Mouse (Mus musculus) lung, adult 2 months (tissue): Measurements from ENCODE around the gene Mrpl55.

Experiments
- CTCF ChIP-seq: fragments of 200-500 bp; IDR thresholded peaks from 2 replicates; pipeline ENCODE4 v1.5.1; 2011; ENCODE audit warnings: mild to moderate bottlenecking, low read length, control low read depth; ENCODE audit not compliant: insufficient read depth
- POLR2A ChIP-seq: fragments of 200-500 bp; IDR thresholded peaks from 2 replicates; pipeline ENCODE4 v1.6.1; 2011; ENCODE audit warnings: low read depth, mild to moderate bottlenecking, control low read depth, low read length, borderline replicate concordance; ENCODE audit errors: extremely low read depth

DNA sequence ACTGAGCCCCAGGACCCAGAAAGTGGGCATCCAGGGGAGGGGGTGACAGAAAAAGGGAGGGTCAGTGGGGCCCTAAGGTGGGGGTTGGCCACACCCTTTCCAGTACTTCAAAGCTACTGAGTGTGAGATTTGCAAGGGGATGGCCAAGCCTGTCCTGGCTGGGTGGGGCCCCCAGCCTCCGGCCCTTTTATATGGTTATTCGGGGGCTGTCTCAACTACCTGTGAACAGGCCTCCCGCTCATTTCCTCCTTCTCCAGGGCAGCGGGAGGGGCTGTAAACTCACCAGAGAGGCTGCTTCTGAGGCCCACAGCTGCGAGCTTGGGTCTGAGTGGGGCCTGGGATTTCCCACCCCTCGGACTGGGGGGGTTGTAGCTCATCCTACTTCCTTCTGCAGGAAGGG is 41.6 kb downstream of the Mrpl55 start:
- TF ChIP-seq CTCF (no peak), POLR2A (no peak)
